Mouse (Mus musculus): ENCODE results near the gene Cckar.
"Not testable (repeated sequence)": the region's sequence is repeated elsewhere in the genome, so short reads cannot be mapped to it uniquely, and the experiment has no call there.

Gene Cckar

DNA sequence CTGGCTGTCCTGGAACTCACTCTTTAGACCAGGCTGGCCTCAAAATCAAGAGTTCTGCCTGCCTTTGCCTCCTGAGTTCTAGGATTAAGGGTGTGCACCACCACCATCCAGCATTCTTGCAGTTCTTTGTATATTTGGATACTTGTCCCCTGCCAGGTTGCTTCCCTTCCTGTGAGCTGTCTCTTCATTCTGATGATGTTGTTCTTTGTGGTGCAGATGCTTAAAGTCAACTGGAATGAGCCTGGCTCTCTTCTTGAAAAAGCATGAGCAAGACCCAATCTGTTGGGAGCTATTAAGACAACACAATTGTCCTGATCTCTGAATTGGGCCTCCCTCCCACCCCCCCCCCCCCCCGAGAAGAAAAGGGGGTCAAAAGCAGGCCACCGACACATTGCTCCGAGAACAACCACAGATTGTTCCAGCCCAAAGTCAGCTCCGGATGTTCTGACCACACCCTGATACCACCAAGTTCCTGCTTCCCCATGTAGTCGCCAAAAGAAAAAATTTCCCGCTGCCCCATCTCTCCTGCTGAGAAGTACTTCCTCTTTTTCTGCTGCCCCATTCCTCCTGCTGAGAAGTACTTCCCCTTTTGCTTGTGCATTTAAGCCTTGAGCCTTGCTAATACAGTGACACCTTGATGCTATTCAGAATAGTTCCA, 33.9 kb downstream of the Cckar start:
- DNase-seq (ENCODE audit: low read depth in 2 of 2, low spot score in 2 of 2), result not testable (repeated sequence)

DNA sequence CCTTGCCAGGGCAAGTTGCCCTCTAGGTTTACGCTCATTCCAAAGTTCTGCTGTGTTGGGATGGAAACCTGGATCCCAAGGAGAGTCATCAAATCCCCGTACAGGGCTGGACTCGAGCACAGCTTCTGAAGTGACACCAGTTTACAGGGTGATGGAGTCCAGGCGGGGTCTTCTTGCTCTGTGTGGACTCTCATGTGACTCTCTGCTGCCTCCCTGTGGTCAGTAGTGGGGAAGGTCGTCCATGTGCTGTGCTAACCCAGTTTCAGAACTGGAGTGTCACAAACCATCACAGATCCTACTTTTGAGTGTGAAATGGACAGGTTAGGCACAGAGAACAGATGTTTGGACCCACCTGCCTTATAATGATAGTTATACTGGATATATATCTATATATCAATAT, 35.2 kb downstream of the Cckar start:
- peak; percentile 32 to 47 for DNase-seq (ENCODE audit: low read depth in 2 of 2, low spot score in 2 of 2)

DNA sequence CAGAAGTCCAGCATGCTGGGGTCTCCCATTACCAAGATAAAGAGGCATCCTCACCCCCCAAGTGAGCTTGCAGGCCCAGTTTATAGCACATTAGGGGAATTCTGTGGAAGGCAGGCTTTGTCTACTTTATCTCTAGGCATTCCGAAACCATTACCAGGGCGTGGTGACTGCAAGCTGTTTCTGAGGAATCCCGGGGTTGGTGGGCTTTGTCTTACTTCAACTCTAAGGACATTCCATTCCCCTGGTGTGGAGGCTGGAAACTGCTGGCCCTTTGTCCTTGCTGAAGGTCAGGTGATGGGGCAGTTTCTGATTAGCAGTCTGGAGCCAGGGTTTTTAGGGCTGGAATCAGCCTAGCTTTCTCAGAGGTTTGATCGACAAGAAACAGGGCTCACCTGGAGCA, 36.0 kb downstream of the Cckar start:
- no peak for DNase-seq (ENCODE audit: low read depth in 2 of 2, low spot score in 2 of 2)

DNA sequence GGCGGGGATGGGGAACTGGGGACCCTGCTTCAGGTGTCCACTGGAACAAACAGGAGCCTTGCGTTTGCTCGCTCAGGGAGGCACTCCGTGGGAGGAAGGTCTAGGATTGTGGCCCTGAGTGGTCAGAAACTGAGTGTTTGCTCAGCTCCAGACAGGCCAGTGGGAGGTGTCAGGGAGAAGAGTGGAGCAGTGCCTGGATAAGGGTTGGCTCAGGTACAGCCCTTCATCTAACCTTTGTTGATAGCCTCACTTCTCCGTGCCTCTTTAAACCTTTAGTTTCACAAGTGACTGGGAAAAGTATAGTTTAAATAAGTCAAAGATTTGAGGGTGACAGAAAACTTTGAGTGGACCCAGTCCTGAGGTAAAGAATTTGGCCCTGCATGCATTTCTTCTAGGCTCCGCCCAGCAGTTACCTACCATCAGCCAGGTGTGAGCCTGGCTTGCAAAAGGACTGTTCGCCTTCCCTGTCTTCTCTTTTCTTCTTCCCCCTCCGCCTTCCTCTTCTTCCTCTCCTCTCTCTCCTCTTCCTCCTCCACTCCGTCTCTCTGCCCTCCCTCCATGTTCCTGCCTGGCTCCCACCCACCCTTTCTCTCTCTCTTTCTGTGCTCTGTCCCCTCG, 37.1 kb downstream of the Cckar start:
- no peak for DNase-seq (ENCODE audit: low read depth in 2 of 2, low spot score in 2 of 2)

DNA sequence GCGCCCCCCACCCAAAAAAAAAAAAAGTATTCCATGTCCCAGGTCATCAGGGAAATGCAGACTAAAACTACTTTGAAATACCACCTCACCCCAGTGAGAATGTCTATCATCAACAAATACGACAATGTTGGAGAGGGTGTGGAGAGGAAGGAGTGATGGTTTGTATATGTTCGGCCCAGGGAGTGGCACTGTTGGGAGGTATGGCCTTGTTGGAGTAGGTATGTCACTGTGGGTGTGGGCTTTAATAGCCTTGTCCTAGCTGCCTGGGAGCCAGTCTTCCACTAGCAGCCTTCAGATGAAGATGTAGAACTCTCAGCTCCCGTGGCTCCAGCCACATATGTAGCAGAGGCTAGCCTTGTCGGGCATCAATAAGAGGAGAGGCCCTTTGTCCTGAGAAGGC, 39.5 kb downstream of the Cckar start:
- DNase-seq (ENCODE audit: low read depth in 2 of 2, low spot score in 2 of 2), result no peak

DNA sequence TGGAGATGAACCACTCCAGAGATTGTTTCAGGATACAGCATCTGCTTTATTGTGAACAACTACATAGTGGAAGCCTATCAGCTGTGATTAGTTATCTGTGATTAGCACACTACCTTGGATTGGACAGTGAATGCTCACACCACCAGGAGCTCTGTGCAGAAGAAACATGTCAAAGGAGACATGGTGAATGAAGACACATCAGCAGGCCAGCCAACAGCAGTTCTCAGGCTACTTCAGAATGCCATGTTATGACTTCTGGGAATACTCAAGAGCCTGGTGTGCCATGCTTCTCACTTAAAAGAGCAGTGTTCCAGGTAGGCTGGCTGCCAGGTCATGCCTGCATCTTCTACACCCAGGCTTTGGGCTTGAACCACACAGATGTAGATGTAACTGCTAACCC, 43.8 kb downstream of the Cckar start:
- DNase-seq (ENCODE audit: low read depth in 2 of 2, low spot score in 2 of 2), result no peak

DNA sequence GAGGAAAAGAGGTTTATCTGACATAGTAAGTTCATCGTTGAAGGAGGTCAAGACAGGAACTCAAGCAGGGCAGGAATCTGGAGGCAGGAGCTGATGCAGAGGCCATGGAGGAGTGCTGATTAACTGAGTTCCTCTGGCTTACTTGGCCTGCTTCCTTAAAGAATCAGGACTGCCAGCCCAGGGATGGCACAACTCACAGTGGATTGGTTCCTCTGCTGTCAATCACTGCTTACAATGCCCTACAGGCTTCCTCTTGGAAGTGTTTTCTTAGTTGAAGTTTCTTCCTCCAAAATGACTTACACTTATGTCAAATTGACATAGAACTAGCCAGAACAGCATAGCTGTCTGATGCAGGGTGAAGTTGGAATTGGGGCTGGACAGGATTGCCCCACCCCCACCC, 45.1 kb downstream of the Cckar start:
- DNase-seq (ENCODE audit: low read depth in 2 of 2, low spot score in 2 of 2), result no peak

DNA sequence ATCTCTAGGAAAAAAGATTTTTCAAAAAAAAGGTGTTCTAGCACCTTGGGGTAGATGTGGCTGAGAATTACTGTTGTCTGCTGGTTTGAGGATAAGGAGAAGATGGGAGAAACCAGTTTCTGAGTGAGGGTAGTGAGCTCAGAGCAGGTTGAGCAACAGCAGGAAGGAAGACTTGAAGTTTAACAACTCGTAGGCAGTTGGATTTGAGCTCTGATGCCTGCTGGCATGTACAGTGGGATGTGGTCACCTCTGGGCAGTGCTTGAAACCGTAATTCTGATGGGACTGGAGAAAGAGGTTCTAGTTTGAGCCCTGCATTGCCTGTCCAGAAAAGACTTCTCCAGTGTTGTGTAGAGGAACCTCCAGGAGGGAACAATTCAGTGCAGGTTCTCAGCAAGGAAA, 46.0 kb downstream of the Cckar start:
- no peak for DNase-seq (ENCODE audit: low read depth in 2 of 2, low spot score in 2 of 2)

DNA sequence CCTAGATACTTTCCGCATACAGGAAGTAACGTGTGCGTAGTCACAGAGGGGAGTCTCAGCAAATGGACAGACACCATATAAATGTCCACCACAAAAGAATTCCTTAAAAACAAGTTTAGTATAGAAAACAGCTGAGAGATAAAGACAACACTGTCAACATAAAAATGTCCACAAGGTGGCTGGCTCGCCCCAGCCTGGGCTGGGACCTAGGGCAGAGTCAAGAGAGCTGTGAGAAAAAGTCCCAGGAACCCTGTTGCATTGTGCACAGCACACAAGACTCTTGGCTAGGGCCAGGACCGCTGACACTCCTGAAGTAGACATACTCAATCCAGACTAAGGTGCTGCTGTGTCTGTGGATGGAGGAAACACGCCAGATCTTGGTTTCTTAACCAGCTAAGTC, 49.6 kb downstream of the Cckar start:
- no peak for DNase-seq (ENCODE audit: low read depth in 2 of 2, low spot score in 2 of 2)

DNA sequence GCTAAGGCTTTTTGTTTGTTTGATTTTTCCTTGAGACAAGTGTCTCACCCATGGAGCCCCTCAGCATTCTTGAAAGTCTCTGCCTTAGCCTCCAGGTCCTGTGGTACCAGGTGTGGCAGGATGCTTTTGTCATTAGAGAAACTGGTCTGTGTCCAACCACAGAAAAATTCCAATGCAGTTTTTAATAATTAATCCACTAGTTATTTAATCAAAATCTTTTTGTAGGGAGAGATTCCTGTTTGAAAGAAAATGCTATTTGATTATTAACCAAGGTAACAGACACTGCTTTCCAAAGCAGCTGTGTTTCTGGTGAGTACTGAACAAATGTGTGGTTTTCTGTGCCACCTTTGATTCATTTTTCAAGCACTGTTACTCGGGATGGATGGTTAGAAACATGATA, 50.9 kb downstream of the Cckar start:
- no peak for DNase-seq (ENCODE audit: low read depth in 2 of 2, low spot score in 2 of 2)

Measured in CD8-positive naive resting alpha-beta T cell, adult 2 months (primary cell).